Mouse (Mus musculus): ENCODE results near the gene Ptgis. TPM values are rescaled to one million over a fixed set of nuclear protein-coding genes. Genes with fewer than 3 reads are reported as not detected.

The Ptgis gene
- 12.9 and 14.5 TPM in 2 replicates for polyA plus RNA-seq (2014; fragmentation: Nextera tagmentation; extraction: Ambion mirVana)

- Histone ChIP-seq H3K36me3 (replicated peaks; ENCODE audit: control insufficient read depth, insufficient read depth, low read depth, low read length) (no peaks in the 10 kb centered on the region), H3K4me3 (ENCODE audit: low read depth, low read length) (peak within 1 kb of the TSS; percentile 49), H3K4me1 (ENCODE audit: control insufficient read depth, insufficient read depth, low read length) (no peaks in the 10 kb centered on the region), H3K27ac (replicated peaks; ENCODE audit: low read depth, low read length) (no peak within 1 kb of the TSS; the same call in 1 of the 2 replicates), H3K9me3 (replicated peaks; ENCODE audit: control insufficient read depth, low read length) (no peaks in the 10 kb centered on the region), H3K9ac (replicated peaks; ENCODE audit: low read length) (peak within 1 kb of the TSS; percentile 65), H3K4me2 (ENCODE audit: low read depth, low read length) (peak within 1 kb of the TSS; percentile 86), H3K27me3 (ENCODE audit: control insufficient read depth, insufficient read depth, low read length) (no peaks in the 10 kb centered on the region)
- peak; percentile 59 for DNase-seq (ENCODE audit: low spot score)
- ATAC-seq (replicated peaks; ENCODE audit: insufficient number of reproducible peaks, low FRiP score, low TSS enrichment, low read depth): peak; percentile 63
- WGBS: 3% methylated on average over 45 of the region's 45 CpGs
Observed at GRCm38 (mm10) chr2:167240008-167240964, at the start of gene Ptgis. Ptgis (minus strand) TSS chr2:167240604.

DNA sequence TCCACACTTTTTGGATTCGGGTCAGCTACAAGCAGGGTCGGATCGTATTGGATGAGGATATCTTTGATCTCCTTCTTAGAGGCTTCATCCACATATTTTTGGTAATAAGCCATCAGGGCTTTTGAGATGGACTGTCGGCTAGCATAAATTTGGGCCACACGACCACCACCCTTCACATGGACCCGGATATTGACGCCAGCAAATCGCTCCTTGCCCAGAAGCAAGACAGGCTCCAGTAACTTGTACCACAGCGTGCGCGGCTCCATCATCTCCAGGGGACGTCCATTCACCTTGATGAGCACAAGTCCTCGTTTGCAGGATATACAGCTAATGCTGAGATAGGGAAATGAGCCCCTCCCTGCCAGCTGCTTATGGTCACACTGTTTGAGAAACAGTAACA, 41.1 kb upstream of the Ptgis start:
- no peaks in the 10 kb centered on the region for H3K4me1 ChIP-seq (ENCODE audit: control insufficient read depth, insufficient read depth, low read length)
- no peak overlapping the region for H3K27ac ChIP-seq (replicated peaks; ENCODE audit: low read depth, low read length)
- H3K4me2 ChIP-seq (ENCODE audit: low read depth, low read length): no peak overlapping the region
- no peak for DNase-seq (ENCODE audit: low spot score)
- no peaks in the 10 kb centered on the region for H3K27me3 ChIP-seq (ENCODE audit: control insufficient read depth, insufficient read depth, low read length)
- WGBS: 93% methylated on average over 13 of the region's 13 CpGs
- no peak for ATAC-seq (replicated peaks; ENCODE audit: insufficient number of reproducible peaks, low FRiP score, low TSS enrichment, low read depth)
- no peaks in the 10 kb centered on the region for H3K36me3 ChIP-seq (replicated peaks; ENCODE audit: control insufficient read depth, insufficient read depth, low read depth, low read length)
- no peaks in the 10 kb centered on the region for H3K9me3 ChIP-seq (replicated peaks; ENCODE audit: control insufficient read depth, low read length)
- no peak overlapping the region for H3K9ac ChIP-seq (replicated peaks; ENCODE audit: low read length)
- H3K4me3 ChIP-seq (ENCODE audit: low read depth, low read length): no peak overlapping the region

DNA sequence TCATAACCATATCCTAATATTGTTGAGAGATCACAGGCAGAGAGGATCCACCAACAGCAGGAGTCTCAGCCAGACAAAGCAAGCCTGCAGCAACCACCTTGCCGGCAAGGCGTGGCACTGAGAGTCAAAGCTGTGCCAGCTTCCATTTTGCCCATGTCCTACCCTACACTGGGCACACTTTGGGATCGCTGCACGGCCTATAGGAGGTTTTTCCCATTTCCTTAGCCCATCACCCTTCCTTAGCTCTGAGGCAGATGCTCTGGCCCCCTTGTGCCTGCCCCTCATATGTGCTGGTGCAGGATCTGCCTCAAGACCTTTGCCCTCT, 40.5 kb upstream of the Ptgis start:
- Histone ChIP-seq H3K4me2 (ENCODE audit: low read depth, low read length) (no peak overlapping the region), H3K9ac (replicated peaks; ENCODE audit: low read length) (no peak overlapping the region), H3K4me1 (ENCODE audit: control insufficient read depth, insufficient read depth, low read length) (no peaks in the 10 kb centered on the region), H3K27ac (replicated peaks; ENCODE audit: low read depth, low read length) (no peak overlapping the region), H3K27me3 (ENCODE audit: control insufficient read depth, insufficient read depth, low read length) (no peaks in the 10 kb centered on the region), H3K4me3 (ENCODE audit: low read depth, low read length) (no peak overlapping the region), H3K9me3 (replicated peaks; ENCODE audit: control insufficient read depth, low read length) (no peaks in the 10 kb centered on the region), H3K36me3 (replicated peaks; ENCODE audit: control insufficient read depth, insufficient read depth, low read depth, low read length) (no peaks in the 10 kb centered on the region)
- DNase-seq (ENCODE audit: low spot score) (no peak), ATAC-seq (replicated peaks; ENCODE audit: insufficient number of reproducible peaks, low FRiP score, low TSS enrichment, low read depth) (0 out of 2 replicates have a peak, but pooled peaks have one; percentile 29)
- WGBS: 81% methylated on average over 4 of the region's 4 CpGs

DNA sequence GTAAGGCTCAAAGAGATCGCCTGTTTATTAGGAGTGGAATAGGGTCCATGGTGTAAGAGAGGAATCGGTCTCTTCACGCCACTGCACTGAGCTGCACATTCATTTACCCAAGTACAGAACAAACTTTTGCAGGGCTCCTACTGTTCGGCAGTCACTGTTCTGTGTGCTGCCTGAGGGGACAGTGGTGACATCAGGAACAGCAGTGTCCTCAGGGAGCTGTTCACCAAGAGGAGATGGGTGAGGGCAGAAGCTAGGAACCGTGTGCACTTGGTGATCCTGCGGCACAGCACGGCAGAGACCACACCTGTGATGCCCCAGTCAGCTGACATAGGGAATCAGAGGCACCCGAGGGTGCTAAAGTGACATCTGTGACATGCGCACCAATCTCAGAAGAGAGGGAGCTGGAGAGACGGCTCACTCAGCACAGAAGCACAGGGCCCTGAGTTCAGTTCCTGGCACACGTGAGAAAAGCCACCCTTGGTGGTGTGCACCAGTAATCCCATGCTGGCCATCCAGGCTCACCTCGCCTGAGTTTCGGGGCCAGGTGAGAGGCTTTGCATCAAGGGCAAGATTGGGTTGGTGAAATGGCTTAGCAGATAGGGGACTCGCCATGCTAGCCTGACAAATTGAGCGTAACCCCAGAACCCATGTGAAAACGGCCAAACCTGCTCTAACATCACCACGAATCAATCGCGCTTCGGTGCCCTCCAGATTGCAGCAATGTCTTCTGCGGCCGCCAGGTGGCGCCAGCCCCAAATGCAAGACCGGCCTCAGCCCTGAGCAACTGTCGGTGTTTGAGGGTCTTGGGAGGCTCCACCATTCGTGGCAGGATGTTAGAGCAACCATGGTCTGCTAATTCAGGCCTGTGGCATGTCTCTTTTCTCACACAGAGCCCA, 39.9 kb upstream of the Ptgis start:
- Histone ChIP-seq H3K27ac (replicated peaks; ENCODE audit: low read depth, low read length) (no peak overlapping the region), H3K4me1 (ENCODE audit: control insufficient read depth, insufficient read depth, low read length) (no peaks in the 10 kb centered on the region), H3K36me3 (replicated peaks; ENCODE audit: control insufficient read depth, insufficient read depth, low read depth, low read length) (no peaks in the 10 kb centered on the region), H3K4me3 (ENCODE audit: low read depth, low read length) (no peak overlapping the region), H3K27me3 (ENCODE audit: control insufficient read depth, insufficient read depth, low read length) (no peaks in the 10 kb centered on the region), H3K4me2 (ENCODE audit: low read depth, low read length) (no peak overlapping the region), H3K9me3 (replicated peaks; ENCODE audit: control insufficient read depth, low read length) (no peaks in the 10 kb centered on the region), H3K9ac (replicated peaks; ENCODE audit: low read length) (no peak overlapping the region)
- 45% methylated on average over 26 of the region's 26 CpGs for WGBS
- ATAC-seq (replicated peaks; ENCODE audit: insufficient number of reproducible peaks, low FRiP score, low TSS enrichment, low read depth) (peak; percentile 80), DNase-seq (ENCODE audit: low spot score) (peak; percentile 82)

DNA sequence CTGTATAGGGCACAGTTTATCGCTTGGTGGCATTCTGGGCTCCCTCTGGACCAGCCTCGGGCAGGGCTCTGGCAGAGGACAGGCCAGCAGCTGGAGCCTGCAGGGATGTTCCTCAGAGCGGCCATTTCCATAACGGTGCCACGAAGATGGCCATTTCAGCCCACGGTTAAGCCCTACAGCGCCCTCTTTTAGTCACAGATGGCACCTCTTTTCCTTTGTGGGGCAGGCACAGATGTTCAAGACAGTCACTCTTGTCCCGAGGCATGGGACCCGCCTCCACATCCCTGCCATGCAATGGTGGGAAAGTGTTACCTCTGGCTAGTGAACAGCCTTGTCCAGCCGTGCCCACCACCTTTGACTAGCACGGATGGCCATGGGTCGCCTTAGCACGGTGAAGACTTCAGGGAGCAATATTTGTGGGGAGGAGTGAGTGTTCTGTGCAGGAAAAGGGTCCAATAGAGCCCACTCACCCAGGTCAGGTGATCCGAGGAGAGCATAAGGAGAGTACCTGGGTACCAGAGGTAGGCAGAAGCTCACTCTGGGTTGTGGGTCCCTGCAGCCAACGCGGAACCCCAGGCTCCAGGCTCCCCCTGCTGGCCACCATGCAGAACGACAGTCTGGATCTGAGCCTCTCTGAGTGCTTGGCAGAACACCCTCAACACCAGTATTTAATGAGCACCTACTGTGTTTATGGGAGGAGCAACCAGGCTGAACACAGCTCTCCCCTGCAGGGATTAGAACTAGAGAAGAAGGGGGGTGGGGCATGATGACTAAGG, 38.5 kb upstream of the Ptgis start:
- no peaks in the 10 kb centered on the region for H3K36me3 ChIP-seq (replicated peaks; ENCODE audit: control insufficient read depth, insufficient read depth, low read depth, low read length)
- no peaks in the 10 kb centered on the region for H3K27me3 ChIP-seq (ENCODE audit: control insufficient read depth, insufficient read depth, low read length)
- H3K4me3 ChIP-seq (ENCODE audit: low read depth, low read length): no peak overlapping the region
- no peak overlapping the region for H3K27ac ChIP-seq (replicated peaks; ENCODE audit: low read depth, low read length)
- no peak overlapping the region for H3K9ac ChIP-seq (replicated peaks; ENCODE audit: low read length)
- H3K4me1 ChIP-seq (ENCODE audit: control insufficient read depth, insufficient read depth, low read length): no peaks in the 10 kb centered on the region
- no peaks in the 10 kb centered on the region for H3K9me3 ChIP-seq (replicated peaks; ENCODE audit: control insufficient read depth, low read length)
- DNase-seq (ENCODE audit: low spot score) (peak; percentile 76), ATAC-seq (replicated peaks; ENCODE audit: insufficient number of reproducible peaks, low FRiP score, low TSS enrichment, low read depth) (no peak; the same call in 1 of the 2 replicates)
- 63% methylated on average over 17 of the region's 17 CpGs for WGBS
- no peak overlapping the region for H3K4me2 ChIP-seq (ENCODE audit: low read depth, low read length)

- H3K27ac ChIP-seq (replicated peaks; ENCODE audit: low read depth, low read length): no peak overlapping the region
- H3K36me3 ChIP-seq (replicated peaks; ENCODE audit: control insufficient read depth, insufficient read depth, low read depth, low read length): no peaks in the 10 kb centered on the region
- no peaks in the 10 kb centered on the region for H3K9me3 ChIP-seq (replicated peaks; ENCODE audit: control insufficient read depth, low read length)
- ATAC-seq (replicated peaks; ENCODE audit: insufficient number of reproducible peaks, low FRiP score, low TSS enrichment, low read depth) (no peak), DNase-seq (ENCODE audit: low spot score) (no peak)
- no peaks in the 10 kb centered on the region for H3K4me1 ChIP-seq (ENCODE audit: control insufficient read depth, insufficient read depth, low read length)
- no peak overlapping the region for H3K9ac ChIP-seq (replicated peaks; ENCODE audit: low read length)
- H3K4me3 ChIP-seq (ENCODE audit: low read depth, low read length): no peak overlapping the region
- no peaks in the 10 kb centered on the region for H3K27me3 ChIP-seq (ENCODE audit: control insufficient read depth, insufficient read depth, low read length)
- H3K4me2 ChIP-seq (ENCODE audit: low read depth, low read length): no peak overlapping the region
- 86% methylated on average over 7 of the region's 7 CpGs for WGBS
Observed at GRCm38 (mm10) chr2:167278011-167278410, 37.6 kb upstream of the Ptgis start.

DNA sequence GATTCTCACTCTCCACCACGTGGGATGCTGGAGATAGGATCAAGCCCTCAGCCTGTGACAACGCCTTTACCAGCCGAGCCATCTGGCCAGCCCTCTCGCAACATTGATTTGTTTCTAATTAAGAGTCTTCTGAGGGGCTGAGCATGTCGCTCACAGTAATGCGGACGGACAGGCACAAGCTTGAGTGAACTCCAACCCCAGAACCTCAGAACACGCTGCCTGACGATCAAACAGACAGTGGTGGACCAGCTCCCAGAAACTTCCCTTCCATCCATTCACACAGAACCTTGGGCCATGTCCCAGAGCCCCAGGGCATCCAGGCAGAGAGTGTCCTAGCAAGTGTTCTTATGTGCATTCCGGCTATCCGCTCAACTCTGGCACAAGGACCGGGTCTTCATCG, 36.6 kb upstream of the Ptgis start:
- Histone ChIP-seq H3K9me3 (replicated peaks; ENCODE audit: control insufficient read depth, low read length) (no peaks in the 10 kb centered on the region), H3K4me3 (ENCODE audit: low read depth, low read length) (no peak overlapping the region), H3K9ac (replicated peaks; ENCODE audit: low read length) (no peak overlapping the region), H3K27ac (replicated peaks; ENCODE audit: low read depth, low read length) (no peak overlapping the region), H3K4me2 (ENCODE audit: low read depth, low read length) (no peak overlapping the region), H3K36me3 (replicated peaks; ENCODE audit: control insufficient read depth, insufficient read depth, low read depth, low read length) (no peaks in the 10 kb centered on the region), H3K4me1 (ENCODE audit: control insufficient read depth, insufficient read depth, low read length) (no peaks in the 10 kb centered on the region), H3K27me3 (ENCODE audit: control insufficient read depth, insufficient read depth, low read length) (no peaks in the 10 kb centered on the region)
- WGBS: 64% methylated on average over 13 of the region's 13 CpGs
- ATAC-seq (replicated peaks; ENCODE audit: insufficient number of reproducible peaks, low FRiP score, low TSS enrichment, low read depth) (no peak), DNase-seq (ENCODE audit: low spot score) (no peak)

All from embryonic facial prominence, embryonic 11.5 days (tissue).